Mouse (Mus musculus) lung, adult 2 months (tissue): ENCODE results near the gene Fbxo44.

ENCODE experiments used
- CTCF ChIP-seq: fragments of 200-500 bp; IDR thresholded peaks from 2 replicates; pipeline ENCODE4 v1.5.1; 2011; ENCODE audit warnings: mild to moderate bottlenecking, low read length, control low read depth; ENCODE audit not compliant: insufficient read depth
- POLR2A ChIP-seq: fragments of 200-500 bp; IDR thresholded peaks from 2 replicates; pipeline ENCODE4 v1.6.1; 2011; ENCODE audit warnings: low read depth, mild to moderate bottlenecking, control low read depth, low read length, borderline replicate concordance; ENCODE audit errors: extremely low read depth

DNA sequence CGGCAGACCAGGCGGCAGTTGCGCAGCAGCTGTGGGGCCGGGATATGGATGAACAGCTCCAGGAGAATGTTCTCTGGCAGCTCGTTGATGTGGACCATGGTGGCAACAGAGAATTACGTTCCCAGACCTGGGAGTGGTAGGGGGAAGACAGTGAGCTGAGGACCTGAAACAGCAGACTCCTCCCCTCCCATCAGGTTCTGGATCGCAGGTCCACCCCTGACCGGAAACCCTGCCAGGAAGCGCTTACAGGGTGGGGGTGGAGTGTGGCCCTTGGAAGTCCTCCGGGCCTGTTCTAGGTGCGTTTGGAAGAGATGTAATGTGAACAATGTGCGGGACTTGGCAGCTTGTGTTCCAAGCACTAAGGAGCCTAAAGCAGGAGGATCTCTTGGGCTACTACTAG is 10.7 kb downstream of the Fbxo44 start:
- TF ChIP-seq CTCF (no peak), POLR2A (no peak)
